Mouse (Mus musculus): ENCODE results near the gene Rxra. TPM values are rescaled to one million over a fixed set of nuclear protein-coding genes. Genes with fewer than 3 reads are reported as not detected.

Gene Rxra
- polyA plus RNA-seq, 1 experiment, result 17.5 TPM

DNA sequence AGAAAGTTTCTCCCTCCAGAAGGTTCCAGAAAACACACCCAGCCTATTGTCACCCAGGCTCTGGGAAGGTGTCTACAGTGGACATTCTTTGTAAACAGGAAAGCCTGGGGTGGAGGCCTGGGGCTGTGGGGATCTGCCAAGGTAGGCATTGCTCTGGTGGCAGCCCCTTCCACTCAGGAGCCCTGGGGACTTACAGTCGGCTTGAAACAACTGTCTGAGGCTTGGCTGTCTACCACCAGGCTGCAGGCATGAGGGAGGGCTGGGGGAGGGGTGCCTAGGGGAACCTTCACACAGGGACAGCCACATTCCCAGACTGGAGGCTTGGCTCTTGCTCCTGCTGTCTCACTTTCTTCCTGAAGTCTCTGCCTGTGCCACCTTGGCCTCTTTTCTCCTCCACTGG, 58.1 kb downstream of the Rxra start:
- Histone ChIP-seq H3K4me1 (ENCODE audit: control insufficient read depth, insufficient read depth, low read length) (peaks cover 18% of the 10 kb centered on the region), H3K27ac (ENCODE audit: insufficient read depth, low read length) (no peak overlapping the region), H3K4me3 (replicated peaks; ENCODE audit: insufficient read depth, low read depth, low read length) (no peak overlapping the region), H3K27me3 (ENCODE audit: control insufficient read depth, insufficient read depth, low read length) (no peaks in the 10 kb centered on the region)
- DNase-seq, result no peak
- WGBS, result 50% methylated on average over 1 of the region's 1 CpGs
- TF ChIP-seq CTCF (IDR thresholded peaks at IDR 0.05; ENCODE audit: borderline replicate concordance, insufficient read depth, low read depth, low read length) (no peak), POLR2A (IDR thresholded peaks at IDR 0.05; ENCODE audit: borderline replicate concordance, insufficient read depth, low read length) (no peak)

DNA sequence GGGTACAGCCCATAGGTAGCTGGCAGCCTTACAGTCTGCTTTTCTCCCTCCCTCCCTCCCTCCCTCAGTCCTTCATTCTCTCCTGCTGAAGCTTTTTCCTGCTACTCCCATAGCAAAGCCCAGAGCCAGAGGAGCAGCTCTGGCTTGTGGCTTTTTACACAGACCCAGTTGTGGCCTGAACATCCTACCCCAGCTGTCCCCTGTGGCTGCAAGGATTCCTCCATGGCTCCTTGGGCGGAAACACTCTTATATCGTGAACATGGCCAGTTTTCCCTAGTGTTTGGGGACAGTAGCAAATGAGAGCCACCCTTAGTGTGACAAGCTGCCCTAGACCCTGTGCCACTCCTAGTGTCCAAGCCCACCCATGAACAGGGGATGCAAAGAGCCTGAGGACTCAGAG, 58.6 kb downstream of the Rxra start:
- H3K4me3 ChIP-seq (replicated peaks; ENCODE audit: insufficient read depth, low read depth, low read length), result no peak overlapping the region
- peaks cover 23% of the 10 kb centered on the region for H3K4me1 ChIP-seq (ENCODE audit: control insufficient read depth, insufficient read depth, low read length)
- TF ChIP-seq CTCF (IDR thresholded peaks at IDR 0.05; ENCODE audit: borderline replicate concordance, insufficient read depth, low read depth, low read length) (no peak), POLR2A (IDR thresholded peaks at IDR 0.05; ENCODE audit: borderline replicate concordance, insufficient read depth, low read length) (no peak)
- no peak overlapping the region for H3K27ac ChIP-seq (ENCODE audit: insufficient read depth, low read length)
- H3K27me3 ChIP-seq (ENCODE audit: control insufficient read depth, insufficient read depth, low read length), result no peaks in the 10 kb centered on the region
- WGBS, result 91% methylated on average over 2 of the region's 2 CpGs
- no peak for DNase-seq

DNA sequence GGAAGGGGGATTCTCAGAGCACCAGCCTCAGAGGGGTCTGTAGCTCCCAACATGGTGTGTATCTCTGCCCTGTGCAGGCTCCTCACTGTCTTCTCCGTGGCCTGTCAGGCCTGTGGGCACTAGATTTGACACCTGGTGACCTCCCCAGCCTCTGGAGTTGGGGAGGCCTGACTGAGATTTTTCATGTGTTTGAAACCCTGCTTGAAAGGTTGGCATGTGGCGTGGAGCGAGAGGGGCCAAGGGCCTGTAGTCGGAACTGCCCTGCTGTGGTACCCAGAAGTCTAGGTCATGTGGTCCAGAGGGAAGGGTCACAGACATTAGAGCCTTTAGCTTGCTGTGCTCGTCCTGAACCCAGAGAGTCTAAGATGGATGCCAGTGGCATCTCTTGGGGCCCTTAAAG, 60.6 kb downstream of the Rxra start:
- peaks cover 26% of the 10 kb centered on the region for H3K4me1 ChIP-seq (ENCODE audit: control insufficient read depth, insufficient read depth, low read length)
- no peaks in the 10 kb centered on the region for H3K27me3 ChIP-seq (ENCODE audit: control insufficient read depth, insufficient read depth, low read length)
- DNase-seq, result no peak
- H3K27ac ChIP-seq (ENCODE audit: insufficient read depth, low read length), result no peak overlapping the region
- TF ChIP-seq POLR2A (IDR thresholded peaks at IDR 0.05; ENCODE audit: borderline replicate concordance, insufficient read depth, low read length), result no peak
- no peak for TF ChIP-seq CTCF (IDR thresholded peaks at IDR 0.05; ENCODE audit: borderline replicate concordance, insufficient read depth, low read depth, low read length)
- WGBS, result 96% methylated on average over 5 of the region's 5 CpGs
- no peak overlapping the region for H3K4me3 ChIP-seq (replicated peaks; ENCODE audit: insufficient read depth, low read depth, low read length)

DNA sequence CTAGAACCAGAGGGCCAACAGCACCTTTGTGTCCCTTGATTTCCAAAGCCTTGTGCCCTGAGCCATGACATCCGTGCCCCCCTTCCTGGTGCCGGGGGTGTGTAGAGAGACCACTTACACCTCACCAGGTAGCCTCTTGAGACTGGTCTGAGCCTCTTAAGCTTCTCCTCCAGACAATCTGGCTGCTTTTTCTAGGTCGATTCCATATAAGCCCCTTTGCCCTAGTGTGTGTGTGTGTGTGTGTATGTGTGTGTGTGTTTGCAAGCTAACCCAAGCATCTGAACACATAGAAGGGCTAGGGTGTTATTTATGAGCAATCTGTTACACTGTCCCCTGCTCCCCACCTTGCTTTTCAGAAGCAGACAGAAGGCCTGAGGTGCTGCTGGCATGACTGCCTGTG, 62.2 kb downstream of the Rxra start:
- no peak for DNase-seq
- no peak overlapping the region for H3K27ac ChIP-seq (ENCODE audit: insufficient read depth, low read length)
- peaks cover 18% of the 10 kb centered on the region for H3K4me1 ChIP-seq (ENCODE audit: control insufficient read depth, insufficient read depth, low read length)
- TF ChIP-seq CTCF (IDR thresholded peaks at IDR 0.05; ENCODE audit: borderline replicate concordance, insufficient read depth, low read depth, low read length) (no peak), POLR2A (IDR thresholded peaks at IDR 0.05; ENCODE audit: borderline replicate concordance, insufficient read depth, low read length) (no peak)
- H3K27me3 ChIP-seq (ENCODE audit: control insufficient read depth, insufficient read depth, low read length), result no peaks in the 10 kb centered on the region
- WGBS, result 91% methylated on average over 3 of the region's 3 CpGs
- no peak overlapping the region for H3K4me3 ChIP-seq (replicated peaks; ENCODE audit: insufficient read depth, low read depth, low read length)

DNA sequence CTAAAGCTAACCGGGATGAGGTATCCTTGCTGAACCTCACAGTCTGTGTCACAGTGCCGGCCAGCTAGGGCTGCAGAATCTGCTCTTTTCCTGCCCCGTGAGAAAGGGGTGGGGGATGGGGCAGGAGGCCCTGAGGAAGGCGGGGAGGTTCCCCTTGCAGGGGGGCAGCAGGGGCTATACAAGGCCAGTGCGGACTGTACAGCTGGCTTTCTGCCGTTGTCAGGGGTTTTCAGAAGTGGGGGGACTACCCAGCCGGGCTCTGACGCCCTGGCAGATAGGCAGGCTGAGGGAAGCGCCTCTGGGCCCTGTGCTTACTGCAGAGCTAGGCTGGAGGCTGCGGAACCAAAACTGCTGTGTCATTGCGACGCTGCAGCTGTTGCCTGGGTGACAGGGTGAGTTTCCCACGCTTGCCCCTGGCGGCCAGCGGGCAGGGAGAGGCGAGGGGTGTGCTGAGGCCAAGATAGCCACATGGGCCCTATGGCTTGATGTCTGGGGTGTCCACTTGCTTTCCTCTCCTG, 63.9 kb downstream of the Rxra start:
- Histone ChIP-seq H3K27me3 (ENCODE audit: control insufficient read depth, insufficient read depth, low read length) (no peaks in the 10 kb centered on the region), H3K27ac (ENCODE audit: insufficient read depth, low read length) (no peak overlapping the region), H3K4me1 (ENCODE audit: control insufficient read depth, insufficient read depth, low read length) (peaks cover 15% of the 10 kb centered on the region), H3K4me3 (replicated peaks; ENCODE audit: insufficient read depth, low read depth, low read length) (no peak overlapping the region)
- TF ChIP-seq POLR2A (IDR thresholded peaks at IDR 0.05; ENCODE audit: borderline replicate concordance, insufficient read depth, low read length) (no peak), CTCF (IDR thresholded peaks at IDR 0.05; ENCODE audit: borderline replicate concordance, insufficient read depth, low read depth, low read length) (no peak)
- 43% methylated on average over 16 of the region's 16 CpGs for whole genome bisulfite sequencing
- DNase-seq, result peak; percentile 54

DNA sequence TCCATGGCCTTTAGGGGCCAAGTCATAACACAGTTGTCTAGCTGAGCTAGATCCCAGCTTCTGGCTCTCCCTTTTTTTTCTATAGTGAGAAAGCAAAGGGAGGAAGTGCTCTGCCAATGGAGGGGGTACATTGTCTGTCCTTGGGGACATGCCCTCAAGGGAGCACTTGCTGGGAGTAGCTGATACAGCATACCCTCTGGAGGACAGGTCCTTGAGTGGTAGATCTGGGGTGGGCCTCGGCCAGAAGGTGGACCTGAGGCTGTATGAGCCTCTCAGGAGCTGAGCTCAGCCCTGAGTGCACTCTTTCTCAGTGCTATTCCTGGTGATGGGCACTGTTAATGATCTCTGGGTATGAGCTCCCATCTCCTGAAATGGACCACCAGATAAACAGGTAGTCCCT, 66.9 kb downstream of the Rxra start:
- H3K4me1 ChIP-seq (ENCODE audit: control insufficient read depth, insufficient read depth, low read length), result peaks cover 30% of the 10 kb centered on the region
- no peak for TF ChIP-seq CTCF (IDR thresholded peaks at IDR 0.05; ENCODE audit: borderline replicate concordance, insufficient read depth, low read depth, low read length)
- no peak for TF ChIP-seq POLR2A (IDR thresholded peaks at IDR 0.05; ENCODE audit: borderline replicate concordance, insufficient read depth, low read length)
- WGBS, result 100% methylated on average over 1 of the region's 1 CpGs
- H3K27me3 ChIP-seq (ENCODE audit: control insufficient read depth, insufficient read depth, low read length), result no peaks in the 10 kb centered on the region
- DNase-seq, result no peak
- no peak overlapping the region for H3K27ac ChIP-seq (ENCODE audit: insufficient read depth, low read length)
- no peak overlapping the region for H3K4me3 ChIP-seq (replicated peaks; ENCODE audit: insufficient read depth, low read depth, low read length)

DNA sequence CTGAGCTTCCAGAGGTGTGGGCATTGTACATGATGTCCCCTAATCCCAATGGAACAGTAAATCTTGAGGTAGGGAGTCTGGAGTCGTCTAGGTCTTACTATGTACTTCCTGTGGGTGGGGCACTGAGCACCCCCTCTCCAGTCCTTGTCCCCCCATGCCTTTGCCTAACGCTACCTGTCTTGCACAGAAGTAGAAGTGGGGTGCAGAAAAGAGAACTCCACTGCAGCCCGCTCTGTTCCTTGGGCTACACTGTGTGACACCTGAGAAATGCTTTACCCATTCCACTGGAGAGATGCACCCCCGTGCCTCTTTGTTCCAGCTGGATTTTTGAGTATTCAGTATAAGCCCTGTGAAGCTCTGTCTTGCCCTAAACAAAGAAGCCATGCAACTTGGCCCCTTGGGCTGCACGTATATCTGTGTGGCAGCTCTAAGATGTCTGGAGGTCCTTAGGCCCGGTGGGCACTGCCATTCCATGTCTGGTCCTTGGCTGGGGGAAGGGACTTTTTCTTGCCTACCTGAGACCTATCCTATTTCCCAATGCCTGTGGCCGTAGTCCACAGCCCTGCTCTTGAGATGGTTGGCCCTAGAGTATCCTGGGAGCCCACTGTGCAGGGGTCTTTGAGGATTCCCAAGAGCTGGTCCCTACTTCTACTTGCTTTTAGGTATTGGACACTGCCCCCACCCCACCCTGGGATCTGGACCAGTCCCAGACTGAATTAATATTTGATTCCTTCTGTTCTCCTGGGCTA, 67.8 kb downstream of the Rxra start:
- Histone ChIP-seq H3K27me3 (ENCODE audit: control insufficient read depth, insufficient read depth, low read length) (no peaks in the 10 kb centered on the region), H3K4me3 (replicated peaks; ENCODE audit: insufficient read depth, low read depth, low read length) (no peak overlapping the region), H3K4me1 (ENCODE audit: control insufficient read depth, insufficient read depth, low read length) (peaks cover 26% of the 10 kb centered on the region), H3K27ac (ENCODE audit: insufficient read depth, low read length) (no peak overlapping the region)
- no peak for DNase-seq
- 94% methylated on average over 7 of the region's 7 CpGs for WGBS
- TF ChIP-seq CTCF (IDR thresholded peaks at IDR 0.05; ENCODE audit: borderline replicate concordance, insufficient read depth, low read depth, low read length), result no peak
- no peak for TF ChIP-seq POLR2A (IDR thresholded peaks at IDR 0.05; ENCODE audit: borderline replicate concordance, insufficient read depth, low read length)

All from cerebellum, adult 2 months (tissue).